Mouse (Mus musculus): ENCODE results near the gene Dysf. TPM values are rescaled to one million over a fixed set of nuclear protein-coding genes. Genes with fewer than 3 reads are reported as not detected.
A peak's percentile ranks its signal among the peaks of the same experiment; 100 is the strongest.

Gene Dysf
- polyA plus RNA-seq, 1 experiment, result 20.7 TPM

GRCm38 (mm10) chr6:84128229-84128628 is 119.8 kb downstream of the Dysf start:
- no peaks in the 10 kb centered on the region for H3K36me3 ChIP-seq (ENCODE audit: control insufficient read depth, insufficient read depth, low read length)
- no peaks in the 10 kb centered on the region for H3K4me1 ChIP-seq (ENCODE audit: control insufficient read depth, insufficient read depth, low read length)
- H3K27me3 ChIP-seq (replicated peaks; ENCODE audit: control insufficient read depth, insufficient read depth, low read length), result no peaks in the 10 kb centered on the region
- DNase-seq, result no peak
- 93% methylated on average over 2 of the region's 2 CpGs for whole genome bisulfite sequencing
- H3K4me3 ChIP-seq (ENCODE audit: insufficient read depth, low read depth, low read length), result no peak overlapping the region
- H3K27ac ChIP-seq (ENCODE audit: insufficient read depth, low read depth, low read length), result no peak overlapping the region
- TF ChIP-seq CTCF (conservative IDR thresholded peaks at IDR 0.05; ENCODE audit: insufficient read depth, insufficient read length, low read depth, low read length) (no peak), POLR2A (IDR thresholded peaks at IDR 0.05; ENCODE audit: low read depth, low read length) (no peak)

DNA sequence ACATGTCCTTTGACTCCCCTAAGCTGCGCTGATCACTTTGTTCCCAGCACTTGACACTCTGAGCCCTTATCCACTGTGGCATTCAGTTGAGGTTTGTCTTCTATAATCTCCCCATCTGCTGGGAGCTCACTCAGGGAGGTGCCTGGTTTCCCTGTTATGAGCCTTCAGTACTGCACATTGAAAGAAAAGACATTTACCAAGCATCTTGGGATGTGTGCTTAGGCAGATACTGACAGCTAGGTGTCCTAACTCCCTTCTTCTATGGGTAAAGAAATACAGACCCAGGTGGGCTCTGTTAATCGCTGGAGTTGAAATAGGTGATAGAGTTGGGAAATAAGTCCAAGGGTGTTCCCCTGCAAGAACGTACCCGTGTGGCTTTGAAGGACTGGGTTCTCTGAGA is 122.5 kb downstream of the Dysf start:
- Histone ChIP-seq H3K36me3 (ENCODE audit: control insufficient read depth, insufficient read depth, low read length) (no peaks in the 10 kb centered on the region), H3K4me3 (ENCODE audit: insufficient read depth, low read depth, low read length) (no peak overlapping the region), H3K27me3 (replicated peaks; ENCODE audit: control insufficient read depth, insufficient read depth, low read length) (no peaks in the 10 kb centered on the region), H3K27ac (ENCODE audit: insufficient read depth, low read depth, low read length) (no peak overlapping the region), H3K4me1 (ENCODE audit: control insufficient read depth, insufficient read depth, low read length) (no peaks in the 10 kb centered on the region)
- no peak for TF ChIP-seq POLR2A (IDR thresholded peaks at IDR 0.05; ENCODE audit: low read depth, low read length)
- TF ChIP-seq CTCF (conservative IDR thresholded peaks at IDR 0.05; ENCODE audit: insufficient read depth, insufficient read length, low read depth, low read length), result no peak
- no peak for DNase-seq
- 90% methylated on average over 4 of the region's 4 CpGs for WGBS

GRCm38 (mm10) chr6:84131539-84131938 is 123.1 kb downstream of the Dysf start:
- Histone ChIP-seq H3K36me3 (ENCODE audit: control insufficient read depth, insufficient read depth, low read length) (no peaks in the 10 kb centered on the region), H3K4me3 (ENCODE audit: insufficient read depth, low read depth, low read length) (no peak overlapping the region), H3K4me1 (ENCODE audit: control insufficient read depth, insufficient read depth, low read length) (no peaks in the 10 kb centered on the region), H3K27ac (ENCODE audit: insufficient read depth, low read depth, low read length) (no peak overlapping the region), H3K27me3 (replicated peaks; ENCODE audit: control insufficient read depth, insufficient read depth, low read length) (no peaks in the 10 kb centered on the region)
- 44% methylated on average over 9 of the region's 9 CpGs for WGBS
- no peak for DNase-seq
- TF ChIP-seq POLR2A (IDR thresholded peaks at IDR 0.05; ENCODE audit: low read depth, low read length), result no peak
- no peak for TF ChIP-seq CTCF (conservative IDR thresholded peaks at IDR 0.05; ENCODE audit: insufficient read depth, insufficient read length, low read depth, low read length)

DNA sequence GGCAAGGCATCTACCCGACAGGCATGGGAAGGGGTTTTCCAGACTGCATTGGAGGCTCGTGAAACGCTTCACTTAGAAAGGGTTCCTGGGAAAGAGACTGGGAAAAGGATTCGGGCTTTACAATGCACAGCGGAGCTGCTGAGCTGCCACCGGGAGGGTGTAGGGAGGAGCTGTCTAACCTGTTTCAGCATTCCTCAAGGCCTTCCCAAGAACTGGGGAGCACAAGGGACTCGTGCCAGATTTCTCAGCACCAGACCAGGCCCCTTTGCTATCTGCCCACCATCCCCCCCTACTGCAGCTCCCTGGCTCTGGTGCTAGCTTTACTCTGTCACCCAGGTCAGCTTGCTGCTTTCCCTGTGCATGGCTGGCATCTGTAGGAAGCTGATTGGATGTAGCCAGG is 124.7 kb downstream of the Dysf start:
- no peaks in the 10 kb centered on the region for H3K27me3 ChIP-seq (replicated peaks; ENCODE audit: control insufficient read depth, insufficient read depth, low read length)
- no peak for DNase-seq
- TF ChIP-seq CTCF (conservative IDR thresholded peaks at IDR 0.05; ENCODE audit: insufficient read depth, insufficient read length, low read depth, low read length) (no peak), POLR2A (IDR thresholded peaks at IDR 0.05; ENCODE audit: low read depth, low read length) (no peak)
- 71% methylated on average over 7 of the region's 7 CpGs for WGBS
- no peak overlapping the region for H3K27ac ChIP-seq (ENCODE audit: insufficient read depth, low read depth, low read length)
- H3K4me1 ChIP-seq (ENCODE audit: control insufficient read depth, insufficient read depth, low read length), result no peaks in the 10 kb centered on the region
- no peaks in the 10 kb centered on the region for H3K36me3 ChIP-seq (ENCODE audit: control insufficient read depth, insufficient read depth, low read length)
- H3K4me3 ChIP-seq (ENCODE audit: insufficient read depth, low read depth, low read length), result no peak overlapping the region

GRCm38 (mm10) chr6:84133996-84134721 is 125.8 kb downstream of the Dysf start:
- H3K27me3 ChIP-seq (replicated peaks; ENCODE audit: control insufficient read depth, insufficient read depth, low read length), result no peaks in the 10 kb centered on the region
- 83% methylated on average over 7 of the region's 7 CpGs for WGBS
- TF ChIP-seq POLR2A (IDR thresholded peaks at IDR 0.05; ENCODE audit: low read depth, low read length) (no peak), CTCF (conservative IDR thresholded peaks at IDR 0.05; ENCODE audit: insufficient read depth, insufficient read length, low read depth, low read length) (no peak)
- H3K27ac ChIP-seq (ENCODE audit: insufficient read depth, low read depth, low read length), result no peak overlapping the region
- DNase-seq, result no peak
- no peaks in the 10 kb centered on the region for H3K36me3 ChIP-seq (ENCODE audit: control insufficient read depth, insufficient read depth, low read length)
- no peaks in the 10 kb centered on the region for H3K4me1 ChIP-seq (ENCODE audit: control insufficient read depth, insufficient read depth, low read length)
- no peak overlapping the region for H3K4me3 ChIP-seq (ENCODE audit: insufficient read depth, low read depth, low read length)

- H3K27me3 ChIP-seq (replicated peaks; ENCODE audit: control insufficient read depth, insufficient read depth, low read length), result no peaks in the 10 kb centered on the region
- H3K4me3 ChIP-seq (ENCODE audit: insufficient read depth, low read depth, low read length), result no peak overlapping the region
- TF ChIP-seq POLR2A (IDR thresholded peaks at IDR 0.05; ENCODE audit: low read depth, low read length) (no peak), CTCF (conservative IDR thresholded peaks at IDR 0.05; ENCODE audit: insufficient read depth, insufficient read length, low read depth, low read length) (no peak)
- peaks cover 2% of the 10 kb centered on the region; the same call in 1 of the 2 replicates for H3K4me1 ChIP-seq (ENCODE audit: control insufficient read depth, insufficient read depth, low read length)
- 50% methylated on average over 23 of the region's 23 CpGs for WGBS
- H3K27ac ChIP-seq (ENCODE audit: insufficient read depth, low read depth, low read length), result no peak overlapping the region
- no peak for DNase-seq
- no peaks in the 10 kb centered on the region for H3K36me3 ChIP-seq (ENCODE audit: control insufficient read depth, insufficient read depth, low read length)
These were observed 126.5 kb downstream of the Dysf start for GRCm38 (mm10) chr6:84134722-84135394.

GRCm38 (mm10) chr6:84135709-84136108 is 127.3 kb downstream of the Dysf start:
- TF ChIP-seq CTCF (conservative IDR thresholded peaks at IDR 0.05; ENCODE audit: insufficient read depth, insufficient read length, low read depth, low read length), result no peak
- no peak for TF ChIP-seq POLR2A (IDR thresholded peaks at IDR 0.05; ENCODE audit: low read depth, low read length)
- no peak overlapping the region for H3K4me3 ChIP-seq (ENCODE audit: insufficient read depth, low read depth, low read length)
- no peaks in the 10 kb centered on the region for H3K27me3 ChIP-seq (replicated peaks; ENCODE audit: control insufficient read depth, insufficient read depth, low read length)
- no peaks in the 10 kb centered on the region for H3K36me3 ChIP-seq (ENCODE audit: control insufficient read depth, insufficient read depth, low read length)
- H3K27ac ChIP-seq (ENCODE audit: insufficient read depth, low read depth, low read length), result no peak overlapping the region
- DNase-seq, result peak; percentile 43
- H3K4me1 ChIP-seq (ENCODE audit: control insufficient read depth, insufficient read depth, low read length), result peaks cover 2% of the 10 kb centered on the region; the same call in 1 of the 2 replicates
- 77% methylated on average over 9 of the region's 9 CpGs for WGBS

All from kidney, adult 2 months (tissue).